Mouse (Mus musculus): Measurements from ENCODE around the gene Pick1. TPM values are rescaled to one million over a fixed set of nuclear protein-coding genes. Genes with fewer than 3 reads are reported as not detected.

Pick1 gene
- polyA plus RNA-seq, 1 experiment from 2014 or later: 43.1 TPM

DNA sequence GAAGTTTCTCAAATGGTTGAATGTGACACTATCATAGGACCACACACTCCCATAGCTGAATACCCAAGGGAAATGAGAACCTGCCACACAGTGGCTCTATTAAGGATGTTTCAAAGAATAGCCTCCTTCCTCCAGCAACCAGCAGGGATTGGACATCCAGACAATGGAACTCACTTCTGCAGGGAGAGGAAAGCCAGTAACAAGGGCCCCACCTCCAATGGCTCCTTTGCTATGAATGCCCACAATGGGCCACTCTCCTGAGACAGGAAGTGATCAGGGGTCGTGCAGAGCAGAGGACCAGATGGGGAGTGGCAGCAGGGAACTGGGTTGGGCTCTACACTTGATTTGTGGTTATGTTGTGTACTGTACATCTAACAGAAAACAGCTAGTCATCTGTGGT is 39.5 kb downstream of the Pick1 start:
- DNase-seq (ENCODE audit: low read depth, low spot score) (no peak), ATAC-seq (no peak)
- in situ Hi-C loops (cut with MboI; ENCODE audit: low pct_unique_long_range_greater_than_20kb): no loop called here
- H3K27me3 ChIP-seq: no peaks in the 10 kb centered on the region
- ChIA-PET CTCF (interaction anchor here (1.7 kb wide), 1 partner anchor 26 kb away, joined by 4 read pairs; no protein-coding TSS in a partner anchor), POLR2A (no interaction called here)
- no peak for TF ChIP-seq CTCF (IDR thresholded peaks at IDR 0.05)

DNA sequence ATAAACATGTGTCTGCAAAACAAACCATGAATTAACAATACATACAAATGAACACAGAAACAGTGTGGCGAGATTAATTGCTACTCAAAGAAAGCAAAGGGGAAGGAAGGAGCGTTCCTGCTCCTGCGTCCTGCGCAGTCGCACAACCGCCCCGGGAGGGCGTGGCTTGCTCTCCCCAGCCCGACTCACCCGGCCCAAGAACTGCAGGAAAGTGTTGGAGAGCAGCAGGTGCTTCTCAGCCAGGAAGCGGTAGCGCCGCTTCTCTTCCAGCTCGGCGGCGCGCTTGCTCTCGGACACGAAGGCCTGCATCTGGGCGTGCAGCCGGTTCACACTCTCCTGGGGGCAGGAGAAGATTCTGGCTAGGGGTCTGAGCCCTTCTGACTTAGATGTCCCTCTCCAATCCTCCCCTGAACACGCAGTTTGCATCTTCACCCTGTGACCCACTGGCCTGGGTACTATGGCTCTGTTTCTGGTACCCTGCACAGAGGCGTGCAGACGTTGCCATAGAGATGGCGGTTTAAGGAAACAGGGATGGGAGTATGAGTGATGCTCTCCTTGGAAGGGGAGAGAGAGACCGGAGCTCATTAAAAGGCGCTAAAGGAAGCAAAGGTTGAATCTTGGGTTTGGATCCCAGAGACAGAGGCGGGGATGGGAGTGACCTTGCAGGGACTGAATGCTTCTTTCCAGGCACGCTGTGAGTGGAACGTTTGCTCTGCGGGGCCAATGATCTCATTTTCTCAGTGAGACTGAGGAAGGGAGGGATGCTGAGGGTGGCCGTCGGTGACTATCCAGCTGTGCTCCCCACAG is 41.5 kb downstream of the Pick1 start:
- ChIA-PET POLR2A (no interaction called here), CTCF (interaction anchor here (2.3 kb wide), 1 partner anchor 27 kb away, joined by 6 read pairs; no protein-coding TSS in a partner anchor)
- ATAC-seq: no peak
- no peak for DNase-seq (ENCODE audit: low read depth, low spot score)
- in situ Hi-C loops (cut with MboI; ENCODE audit: low pct_unique_long_range_greater_than_20kb): no loop called here
- no peaks in the 10 kb centered on the region for H3K27me3 ChIP-seq
- TF ChIP-seq CTCF (IDR thresholded peaks at IDR 0.05): no peak

DNA sequence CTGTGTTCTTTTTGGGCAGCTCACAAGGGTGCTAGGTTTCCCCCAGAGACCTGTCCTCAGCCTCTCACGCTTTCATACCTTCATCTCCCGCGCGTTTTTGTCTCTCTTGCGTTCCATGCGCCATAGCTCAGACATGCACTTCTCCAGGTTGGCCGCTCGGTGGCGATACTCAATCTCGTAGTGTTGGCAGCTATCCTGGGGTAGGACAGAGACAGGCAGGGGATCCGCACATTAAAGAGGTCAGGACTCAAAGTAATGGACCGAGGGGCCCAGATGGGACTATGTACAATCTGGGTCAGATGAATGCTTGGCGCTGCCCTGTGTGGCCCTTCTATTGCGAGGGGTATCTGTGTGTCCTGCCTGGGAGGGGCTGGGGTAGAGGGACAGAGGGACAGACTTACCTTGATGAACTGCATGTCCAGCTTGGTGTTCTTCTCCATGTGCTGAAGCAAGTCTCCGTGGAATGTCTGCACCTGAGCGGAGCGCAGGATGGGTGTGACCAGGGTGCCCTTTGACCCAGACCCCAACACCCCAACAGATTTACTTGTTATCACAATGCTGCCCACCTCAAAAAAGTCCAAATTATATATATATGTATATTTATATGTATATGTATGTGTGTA is 42.3 kb downstream of the Pick1 start:
- ChIA-PET CTCF (interaction anchor here (1.7 to 2.3 kb wide), 2 partner anchors 13 to 28 kb away, joined by 6 read pairs; no protein-coding TSS in a partner anchor), POLR2A (no interaction called here)
- ATAC-seq (no peak), DNase-seq (ENCODE audit: low read depth, low spot score) (no peak)
- in situ Hi-C loops (cut with MboI; ENCODE audit: low pct_unique_long_range_greater_than_20kb): no loop called here
- no peak for TF ChIP-seq CTCF (IDR thresholded peaks at IDR 0.05)
- no peaks in the 10 kb centered on the region for H3K27me3 ChIP-seq

DNA sequence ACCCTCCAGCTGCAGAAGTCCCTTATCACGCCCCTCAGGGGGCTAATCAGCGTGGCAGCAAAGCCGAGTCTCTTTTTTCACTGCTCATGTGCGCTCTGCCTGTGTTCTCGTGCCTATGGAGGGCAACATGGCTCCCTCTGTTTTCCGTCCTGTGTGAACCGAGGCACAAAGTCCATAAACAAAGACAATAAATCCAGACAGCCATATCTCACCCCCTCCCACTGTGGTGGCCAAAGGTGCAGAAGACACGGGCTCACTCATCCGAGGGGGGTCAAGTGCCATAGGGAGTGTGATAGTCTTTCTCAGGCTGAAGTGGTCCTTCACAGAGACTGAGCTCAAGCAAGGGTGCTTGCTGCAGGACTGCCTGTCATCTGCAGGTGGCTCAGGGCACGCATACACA is 44.0 kb downstream of the Pick1 start:
- no peak for ATAC-seq
- no peak for TF ChIP-seq CTCF (IDR thresholded peaks at IDR 0.05)
- CTCF ChIA-PET: interaction anchor here (1.7 kb wide), 1 partner anchor 11 kb away, joined by 6 read pairs; no protein-coding TSS in a partner anchor
- in situ Hi-C loops (cut with MboI; ENCODE audit: low pct_unique_long_range_greater_than_20kb): no loop called here
- no peak for DNase-seq (ENCODE audit: low read depth, low spot score)
- H3K27me3 ChIP-seq: no peaks in the 10 kb centered on the region
- POLR2A ChIA-PET: no interaction called here

DNA sequence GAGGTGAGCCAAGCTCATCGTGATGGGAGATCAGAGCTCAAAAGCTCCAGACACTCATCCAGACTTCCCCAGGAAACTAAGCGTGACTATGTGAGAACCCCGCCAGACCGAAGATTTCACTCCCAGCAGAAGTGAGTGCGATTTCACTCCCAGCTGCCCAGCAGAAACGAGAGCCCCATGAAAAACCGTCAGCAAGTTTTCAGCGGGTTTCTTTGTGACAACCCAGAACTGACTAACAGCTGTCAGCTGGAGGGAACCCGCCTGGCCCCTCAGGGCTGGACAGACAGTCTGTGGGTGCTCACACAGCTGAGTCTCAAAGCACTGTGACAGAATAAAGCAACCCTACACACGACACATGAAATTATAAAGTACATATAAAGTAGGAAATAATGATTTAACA is 48.8 kb downstream of the Pick1 start:
- ChIA-PET POLR2A (no interaction called here), CTCF (no interaction called here)
- H3K27me3 ChIP-seq: no peaks in the 10 kb centered on the region
- in situ Hi-C loops (cut with MboI; ENCODE audit: low pct_unique_long_range_greater_than_20kb): no loop called here
- TF ChIP-seq CTCF (IDR thresholded peaks at IDR 0.05): no peak
- ATAC-seq (no peak), DNase-seq (ENCODE audit: low read depth, low spot score) (no peak)

DNA sequence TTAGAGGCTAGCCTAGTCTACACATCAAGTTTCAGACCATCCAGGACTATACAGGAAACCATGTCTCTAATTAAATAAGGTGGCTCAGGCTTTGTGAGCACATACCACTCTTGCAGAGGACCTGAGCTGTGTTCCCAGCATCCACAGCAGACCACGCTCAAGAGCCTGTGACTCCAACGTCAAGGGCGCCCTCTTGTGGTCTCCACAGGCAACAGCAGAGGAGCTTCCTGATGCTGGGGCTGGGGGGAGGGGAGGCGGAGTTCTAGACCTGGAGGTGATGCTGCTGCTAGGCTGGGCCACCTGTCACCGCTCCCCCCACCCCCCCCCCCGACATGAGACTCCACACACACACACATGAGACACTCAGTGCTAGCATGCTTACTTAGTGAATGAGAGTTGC is 51.2 kb downstream of the Pick1 start:
- ChIA-PET CTCF (interaction anchor here (1.1 kb wide), 1 partner anchor 37 kb away, joined by 3 read pairs; no protein-coding TSS in a partner anchor), POLR2A (no interaction called here)
- H3K27me3 ChIP-seq: no peaks in the 10 kb centered on the region
- in situ Hi-C loops (cut with MboI; ENCODE audit: low pct_unique_long_range_greater_than_20kb): no loop called here
- ATAC-seq (no peak), DNase-seq (ENCODE audit: low read depth, low spot score) (no peak)
- no peak for TF ChIP-seq CTCF (IDR thresholded peaks at IDR 0.05)

DNA sequence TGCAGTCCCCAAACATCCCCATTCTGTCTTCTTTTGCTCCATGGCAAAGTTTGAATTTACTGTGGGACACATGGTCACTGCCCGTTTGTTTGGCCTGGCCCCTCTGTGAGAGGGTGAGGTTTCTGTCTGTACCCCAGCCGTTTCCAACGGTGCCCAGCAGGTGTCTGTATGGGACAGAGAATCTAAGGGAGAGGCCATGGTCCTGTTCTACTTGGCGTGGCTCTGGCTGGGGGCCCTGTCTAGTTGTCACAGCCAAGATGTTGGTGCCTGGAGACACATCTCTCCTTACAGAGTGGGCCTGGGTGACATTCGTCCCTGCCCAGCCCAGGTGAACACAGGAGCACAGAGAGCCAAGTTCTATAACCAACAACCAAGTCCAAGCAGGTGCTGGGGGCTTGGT is 51.9 kb downstream of the Pick1 start:
- ChIA-PET CTCF (interaction anchor here (1.1 to 1.6 kb wide), 2 partner anchors 37 to 38 kb away, joined by 3 to 7 read pairs; no protein-coding TSS in a partner anchor), POLR2A (no interaction called here)
- in situ Hi-C loops (cut with MboI; ENCODE audit: low pct_unique_long_range_greater_than_20kb): no loop called here
- TF ChIP-seq CTCF (IDR thresholded peaks at IDR 0.05): no peak
- ATAC-seq (no peak), DNase-seq (ENCODE audit: low read depth, low spot score) (no peak)
- no peaks in the 10 kb centered on the region for H3K27me3 ChIP-seq

DNA sequence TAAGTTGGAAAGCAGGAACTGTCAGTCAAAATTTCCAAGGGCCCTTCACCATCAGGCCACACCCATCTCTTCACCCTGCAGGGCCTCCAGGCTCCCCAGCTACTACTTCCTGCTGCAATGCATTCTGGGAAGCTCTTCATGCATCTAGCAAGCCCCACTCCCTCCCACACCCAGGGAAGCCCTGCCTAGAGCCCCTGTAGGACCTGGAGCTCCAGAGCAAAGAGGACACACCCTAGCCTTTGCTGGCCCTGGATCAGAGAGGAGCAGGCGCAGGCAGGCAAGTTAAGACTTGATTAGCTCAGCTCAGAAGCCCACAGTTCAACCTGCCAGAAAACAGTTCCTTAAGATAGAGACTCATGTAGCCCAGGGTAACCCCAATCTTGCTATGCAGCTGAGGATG is 52.4 kb downstream of the Pick1 start:
- DNase-seq (ENCODE audit: low read depth, low spot score): no peak
- no peak for TF ChIP-seq CTCF (IDR thresholded peaks at IDR 0.05)
- H3K27me3 ChIP-seq: no peaks in the 10 kb centered on the region
- ATAC-seq: no peak
- in situ Hi-C loops (cut with MboI; ENCODE audit: low pct_unique_long_range_greater_than_20kb): no loop called here
- ChIA-PET CTCF (interaction anchor here (1.4 to 1.6 kb wide), 2 partner anchors 24 to 38 kb away, joined by 4 to 7 read pairs; no protein-coding TSS in a partner anchor), POLR2A (interaction anchor here (0.6 to 1.5 kb wide), 2 partner anchors 17 to 40 kb away, joined by 3 to 6 read pairs; no protein-coding TSS in a partner anchor)

DNA sequence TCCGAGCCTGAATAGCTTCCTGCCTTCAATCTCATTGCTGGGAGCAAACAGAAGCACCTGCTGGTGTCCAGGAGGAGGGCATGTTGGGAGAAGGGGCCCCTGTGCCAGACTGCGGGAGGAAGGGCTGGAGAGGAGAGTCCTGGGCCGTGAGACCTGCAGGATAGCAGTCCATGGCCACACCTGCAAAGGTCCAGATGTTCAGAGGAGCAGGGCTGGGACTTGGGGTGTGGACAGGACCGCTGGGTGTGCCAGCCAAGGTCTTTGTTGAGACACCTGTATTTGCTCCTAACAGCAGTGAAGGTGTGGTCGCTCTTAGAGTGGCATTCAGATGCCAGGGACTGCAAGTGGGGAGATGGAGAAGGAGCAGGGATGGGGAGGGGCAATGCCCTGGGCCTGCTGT is 53.5 kb downstream of the Pick1 start:
- ATAC-seq (no peak), DNase-seq (ENCODE audit: low read depth, low spot score) (no peak)
- TF ChIP-seq CTCF (IDR thresholded peaks at IDR 0.05): no peak
- no peaks in the 10 kb centered on the region for H3K27me3 ChIP-seq
- ChIA-PET POLR2A (interaction anchor here (0.6 to 1.5 kb wide), 3 partner anchors 18 to 56 kb away, joined by 3 to 6 read pairs (median 4); no protein-coding TSS in a partner anchor), CTCF (interaction anchor here (1.4 to 1.6 kb wide), 2 partner anchors 25 to 39 kb away, joined by 4 to 7 read pairs; no protein-coding TSS in a partner anchor)
- in situ Hi-C loops (cut with MboI; ENCODE audit: low pct_unique_long_range_greater_than_20kb): no loop called here

DNA sequence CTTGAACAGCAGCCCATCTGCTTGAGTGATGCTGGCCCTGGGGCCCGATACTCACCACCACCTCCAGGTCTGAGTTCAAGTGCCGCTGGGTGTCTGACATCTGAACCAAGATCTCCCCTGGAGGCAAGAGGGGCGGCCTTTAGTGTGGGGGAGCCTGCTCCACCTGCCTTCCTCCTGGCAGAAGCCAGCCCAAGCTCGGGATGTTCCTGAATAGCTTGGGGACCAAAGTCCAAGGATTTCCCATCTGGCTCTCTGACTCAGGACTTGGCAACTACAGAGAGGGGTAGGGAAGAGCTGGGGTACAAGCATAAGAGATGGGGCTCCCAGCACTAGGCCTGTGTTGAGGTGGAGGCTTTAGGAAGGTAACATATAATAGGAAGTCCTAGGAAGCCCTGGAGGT is 54.4 kb downstream of the Pick1 start:
- DNase-seq (ENCODE audit: low read depth, low spot score) (no peak), ATAC-seq (no peak)
- H3K27me3 ChIP-seq: no peaks in the 10 kb centered on the region
- no peak for TF ChIP-seq CTCF (IDR thresholded peaks at IDR 0.05)
- in situ Hi-C loops (cut with MboI; ENCODE audit: low pct_unique_long_range_greater_than_20kb): no loop called here
- CTCF ChIA-PET: no interaction called here
- POLR2A ChIA-PET: no interaction called here

DNA sequence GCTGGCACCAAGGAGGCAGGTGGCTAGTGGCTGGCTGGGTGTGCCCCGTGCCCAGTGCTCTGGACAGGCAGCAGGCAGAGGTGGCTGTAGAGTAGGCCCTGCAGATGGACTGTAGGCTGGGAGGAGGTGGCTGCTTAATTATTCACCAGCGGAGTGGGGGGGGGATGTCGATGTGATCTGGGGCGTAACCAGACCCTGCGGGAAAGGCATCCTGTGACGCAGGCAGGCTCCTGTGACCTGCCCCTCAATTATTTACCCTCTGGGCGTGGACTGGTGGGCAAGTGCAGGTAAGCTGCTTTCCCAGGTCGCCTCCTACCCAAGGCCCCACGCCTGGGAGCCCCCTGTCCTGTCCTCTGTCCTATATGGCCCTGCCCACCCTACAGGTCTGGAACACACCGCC is 56.4 kb downstream of the Pick1 start, which contains the start of gene Baiap2l2:
Gene Baiap2l2, minus strand, starts transcription at position 139 of the 400 bp plus-strand sequence.
- DNase-seq (ENCODE audit: low read depth, low spot score): peak; percentile 47

More for the DNA sequence above, 56.4 kb downstream of the Pick1 start, which contains the start of gene Baiap2l2:
- peak; percentile 45 for ATAC-seq
- no peaks in the 10 kb centered on the region for H3K27me3 ChIP-seq
- ChIA-PET POLR2A (interaction anchor here (0.5 to 1.7 kb wide), 3 partner anchors 14 to 37 kb away, joined by 3 to 4 read pairs (median 3); no protein-coding TSS in a partner anchor), CTCF (no interaction called here)
- in situ Hi-C loops (cut with MboI; ENCODE audit: low pct_unique_long_range_greater_than_20kb): no loop called here
- no peak for TF ChIP-seq CTCF (IDR thresholded peaks at IDR 0.05)

Measured in Patski (cell line).